Mouse (Mus musculus): ENCODE results near the gene Abcb11.

Gene Abcb11

DNA sequence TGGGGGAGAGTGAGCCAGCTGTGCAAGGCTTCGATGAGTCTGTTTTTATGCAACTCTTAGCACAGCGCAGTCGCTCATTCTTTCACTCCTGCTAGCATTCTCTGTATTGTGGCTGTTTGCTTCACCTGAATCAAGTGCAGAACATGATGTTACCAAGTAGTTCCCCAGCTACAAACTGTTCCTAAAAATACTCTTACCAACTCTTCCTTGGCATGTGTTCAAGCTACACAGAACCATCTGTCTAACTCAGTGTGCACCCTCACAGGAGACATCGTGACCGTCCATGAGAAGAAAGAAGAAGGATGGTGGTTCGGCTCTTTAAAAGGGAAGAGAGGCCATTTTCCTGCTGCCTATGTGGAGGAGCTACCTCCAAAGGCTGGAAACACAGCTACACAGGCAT lies 153.7 kb downstream of the Abcb11 start:
- no peak for DNase-seq (ENCODE audit: low read depth, low spot score)
